Mouse (Mus musculus) duodenum, adult 2 months (tissue): ENCODE measurements around the gene Prrt4. TPM values are rescaled to one million over a fixed set of nuclear protein-coding genes. Genes with fewer than 3 reads are reported as not detected.

Experiments used
- polyA plus RNA-seq: library from polyadenylated mRNA; depleted of rRNA; stranded (reverse); fragments of >200 nt; gene quantifications from 2 replicates; pipeline ENCODE4 v1.2.3, GENCODE M21; 2012; ENCODE audit warnings: low replicate concordance; rRNA removed

The Prrt4 gene
- 0.23 and 0.31 TPM in 2 replicates for polyA plus RNA-seq

DNA sequence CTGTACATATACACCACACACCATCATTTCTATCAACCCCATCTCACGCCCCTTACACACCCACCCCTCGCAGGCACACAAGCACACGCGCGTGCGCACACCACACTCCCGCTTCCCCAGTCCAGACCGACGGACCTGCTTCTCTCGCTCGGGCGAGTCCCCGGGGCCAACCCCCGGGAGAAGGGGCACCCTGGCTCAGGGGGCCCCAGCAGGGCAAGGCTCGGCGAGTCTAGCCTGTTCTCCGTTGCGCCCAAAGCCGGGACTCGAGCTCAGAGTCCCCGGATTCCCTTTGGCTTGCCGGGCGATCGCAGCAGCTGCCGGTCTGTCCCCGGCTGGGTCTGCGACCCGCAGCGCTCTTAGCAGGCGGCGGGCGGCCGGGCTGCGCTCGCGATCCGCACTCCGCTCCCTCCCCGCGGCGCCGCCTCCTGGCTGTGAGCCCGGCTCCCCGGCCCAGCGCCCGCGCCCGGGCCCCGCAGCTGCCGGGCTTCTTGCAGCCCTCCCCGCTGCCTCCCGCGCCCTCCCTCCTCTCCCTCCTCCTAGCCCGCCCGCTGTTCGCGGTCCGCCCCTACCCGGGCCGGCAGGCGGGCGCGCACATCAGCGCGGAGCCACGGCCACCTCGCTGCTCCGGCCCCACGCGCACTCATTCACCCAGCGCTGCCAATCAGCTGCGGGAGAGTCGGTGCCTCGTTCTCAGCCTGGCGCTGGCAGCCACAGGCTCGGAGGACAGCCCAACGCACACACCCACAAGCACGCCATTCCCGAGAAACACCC, at the start of gene Prrt4:
TSS of gene Prrt4 (minus strand) at position 697 of the 771 bp plus-strand sequence.

GRCm38 (mm10) chr6:29215881-29216501, 36.6 kb upstream of the Prrt4 start, which contains the start of gene Impdh1:
Gene Impdh1 (minus strand): TSS chr6:29216364.

DNA sequence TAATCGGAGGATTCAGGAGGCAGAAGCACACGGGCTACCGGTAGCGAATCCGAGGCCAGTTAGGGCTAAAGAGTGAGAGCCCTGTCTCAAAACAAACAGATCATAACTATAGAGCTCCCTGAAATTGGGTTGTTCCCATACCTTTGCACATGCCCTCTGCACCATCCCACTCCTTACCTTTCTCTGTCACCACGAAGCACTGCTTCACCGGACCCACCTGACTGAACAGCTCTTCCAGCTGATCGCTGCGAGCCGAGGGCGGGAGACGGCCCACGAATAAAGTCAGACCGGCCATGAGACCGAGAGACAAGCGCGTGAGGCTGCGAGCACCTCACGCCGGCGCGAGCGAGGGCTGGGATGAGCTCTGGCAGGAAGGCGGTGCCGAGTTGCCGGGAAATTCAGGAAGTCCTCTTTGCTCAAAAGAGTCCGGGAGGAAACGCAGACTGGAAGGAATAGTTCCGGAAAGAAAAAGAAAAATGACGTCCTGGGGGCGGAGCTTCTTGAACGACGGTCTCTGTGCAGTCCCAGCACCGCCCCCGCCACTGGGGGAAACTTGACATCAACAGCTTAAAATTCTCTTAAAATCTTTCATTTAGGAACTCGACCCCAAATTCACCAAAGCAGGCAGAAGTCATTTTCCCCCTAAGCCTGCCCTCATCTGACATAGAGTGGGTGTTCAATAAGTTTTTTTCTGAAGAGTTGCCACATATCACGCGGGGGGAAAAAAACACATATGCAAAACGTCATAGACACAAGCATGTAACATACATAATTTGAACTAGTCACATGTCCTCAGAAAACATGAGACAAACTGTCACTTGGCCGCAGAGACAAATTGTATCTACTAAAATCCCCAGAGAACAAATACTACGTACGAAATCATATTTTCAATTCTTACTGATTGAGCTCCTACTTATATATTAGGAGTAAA, 14.8 kb downstream of the Prrt4 start, which contains the start of gene Rbm28:
TSS of gene Rbm28 (minus strand) at position 693 of the 931 bp plus-strand sequence.

Other genes with a start within 250 kb of the Prrt4 start
- gene Lep, start 119.4 kb downstream of the Prrt4 start, polyA plus RNA-seq, result 0.13 and 0.70 TPM in 2 replicates
- 0.45 and 1.3 TPM in 2 replicates for gene Rbm28, start 14.6 kb downstream of the Prrt4 start, polyA plus RNA-seq
- gene Impdh1, start 36.8 kb upstream of the Prrt4 start, polyA plus RNA-seq, result 21.2 and 36.2 TPM in 2 replicates
- gene Hilpda, start 92.9 kb upstream of the Prrt4 start, polyA plus RNA-seq, result 5.1 and 22.3 TPM in 2 replicates
- gene Fam71f2, start 100.0 kb upstream of the Prrt4 start, polyA plus RNA-seq, result 0.39 and 0.56 TPM in 2 replicates
- gene Fam71f1, start 139.6 kb upstream of the Prrt4 start, polyA plus RNA-seq, result not detected in 2 replicates
- gene Calu, start 168.5 kb upstream of the Prrt4 start, polyA plus RNA-seq, result 13.7 and 14.7 TPM in 2 replicates
- not detected in 2 replicates for gene Opn1sw, start 208.9 kb upstream of the Prrt4 start, polyA plus RNA-seq
- gene Ccdc136, start 216.7 kb upstream of the Prrt4 start, polyA plus RNA-seq, result 1.00 and 2.3 TPM in 2 replicates